Mouse (Mus musculus): ENCODE measurements around the gene Bpifb1.
A peak's percentile ranks its signal among the peaks of the same experiment; 100 is the strongest.
"Not testable (repeated sequence)": the region's sequence is repeated elsewhere in the genome, so short reads cannot be mapped to it uniquely, and the experiment has no call there.

Bpifb1 gene

GRCm38 (mm10) chr2:154190546-154191258, at the start of gene Bpifb1:
Gene Bpifb1 (plus strand): TSS chr2:154190818.
- no peak for DNase-seq

GRCm38 (mm10) chr2:154142580-154142979, 48.0 kb upstream of the Bpifb1 start, which contains the start of gene Bpifa1:
Gene Bpifa1 (plus strand): TSS chr2:154142880.
- DNase-seq: no peak

- no peak for DNase-seq
These were observed 46.9 kb upstream of the Bpifb1 start for GRCm38 (mm10) chr2:154143735-154144134.

GRCm38 (mm10) chr2:154147496-154147895, 43.1 kb upstream of the Bpifb1 start:
- no peak for DNase-seq

DNA sequence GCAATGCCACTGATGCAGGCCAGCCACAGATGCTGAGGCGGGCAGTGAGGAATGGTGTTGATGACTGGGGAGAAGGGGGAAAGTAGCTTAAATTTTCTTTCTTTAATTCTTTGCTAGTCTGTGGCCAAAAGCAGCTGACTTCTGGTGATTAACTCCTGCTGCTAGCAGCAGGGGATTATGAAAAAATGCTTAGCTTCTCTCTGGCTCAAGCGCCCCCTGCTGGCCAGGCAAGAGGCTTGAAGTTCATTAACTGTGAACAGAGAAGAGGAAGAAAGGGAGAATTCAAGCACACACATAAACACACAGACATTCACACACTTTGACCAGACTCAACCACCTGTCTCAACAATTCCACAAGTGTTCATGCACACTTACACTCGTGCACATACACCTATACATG, 32.2 kb upstream of the Bpifb1 start:
- DNase-seq: peak; percentile 13 to 32

GRCm38 (mm10) chr2:154162307-154162706, 28.3 kb upstream of the Bpifb1 start, which contains the start of gene Bpifa5:
Gene Bpifa5 (plus strand): TSS chr2:154162607.
- no peak for DNase-seq

DNA sequence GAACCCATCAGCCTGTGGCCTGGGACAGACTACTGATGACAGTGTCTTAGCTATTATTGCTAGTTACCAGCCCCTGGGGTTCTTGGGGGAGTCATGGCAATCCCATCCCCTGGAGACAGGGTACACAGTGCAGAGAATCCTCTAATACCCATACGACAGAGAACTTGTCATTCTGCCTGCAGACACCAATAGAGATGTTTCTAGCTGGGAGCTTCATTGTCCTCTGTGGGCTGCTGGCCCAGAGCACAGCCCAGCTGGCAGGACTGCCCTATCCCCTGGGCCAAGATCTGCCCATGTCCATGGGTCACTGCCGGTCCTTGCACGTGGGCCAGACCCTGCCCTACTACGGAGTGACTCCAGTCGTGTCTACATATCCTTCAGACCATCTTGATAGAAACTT, 27.3 kb upstream of the Bpifb1 start:
- no peak for DNase-seq

DNA sequence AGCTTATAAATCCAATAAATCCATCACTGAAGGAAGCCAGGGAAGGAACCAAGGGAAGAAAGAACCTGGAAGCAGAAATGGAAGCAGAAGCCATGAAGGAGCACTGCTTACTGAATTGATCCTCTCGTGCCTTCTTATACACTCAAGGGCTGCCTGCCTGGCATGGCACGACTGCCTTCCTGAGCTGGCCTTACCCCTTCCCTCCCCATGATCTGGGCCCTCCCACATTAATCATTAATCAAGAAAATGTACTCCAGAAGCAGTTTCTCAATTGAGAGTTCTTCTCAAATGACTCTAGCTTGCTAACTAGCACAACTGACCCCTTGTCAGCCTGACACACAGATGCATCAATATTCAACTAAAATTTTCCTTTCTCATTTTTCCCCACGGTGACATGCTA, 21.4 kb upstream of the Bpifb1 start:
- DNase-seq: peak in 1 of 2 experiments; percentile 37

DNA sequence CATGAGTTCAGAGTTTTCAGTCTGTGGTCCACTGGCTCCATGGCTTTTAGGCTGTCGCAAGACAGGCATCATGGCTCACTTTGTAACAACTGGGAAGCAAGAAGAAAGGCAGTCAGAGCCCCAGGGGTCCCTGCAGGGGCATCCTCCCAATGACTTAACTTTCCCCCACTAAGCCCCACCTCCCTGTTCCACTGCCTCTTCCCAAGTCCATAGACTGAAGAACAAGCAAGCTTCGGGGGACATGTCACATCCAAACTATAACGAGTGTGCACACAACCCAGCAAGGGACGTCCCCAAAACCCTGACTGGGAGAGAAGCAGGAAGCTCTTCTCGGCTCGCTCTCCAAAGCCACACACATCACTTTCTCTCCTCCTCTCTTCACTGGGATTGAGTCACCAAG, 19.0 kb upstream of the Bpifb1 start:
- DNase-seq: no peak

DNA sequence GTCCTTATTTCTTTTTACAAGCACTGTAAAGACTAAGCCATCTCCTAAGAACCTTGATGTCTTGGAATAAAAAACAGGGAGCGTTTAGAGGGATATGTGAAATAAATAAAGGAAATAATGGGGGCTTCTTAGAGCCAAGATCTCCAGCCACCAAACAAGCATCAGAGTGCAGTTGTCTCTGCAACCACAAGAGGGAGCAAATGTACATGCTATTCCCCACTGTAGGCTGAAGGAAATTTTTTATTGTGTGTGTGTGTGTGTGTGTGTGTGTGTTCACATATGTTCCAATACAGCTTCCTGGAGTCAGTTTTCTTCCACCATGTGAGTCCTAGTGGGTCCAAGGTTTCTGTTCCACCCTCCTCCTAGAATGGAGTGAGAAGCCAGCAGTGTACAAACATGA, 17.3 kb upstream of the Bpifb1 start:
- DNase-seq: peak in 1 of 2 experiments; percentile 45

DNA sequence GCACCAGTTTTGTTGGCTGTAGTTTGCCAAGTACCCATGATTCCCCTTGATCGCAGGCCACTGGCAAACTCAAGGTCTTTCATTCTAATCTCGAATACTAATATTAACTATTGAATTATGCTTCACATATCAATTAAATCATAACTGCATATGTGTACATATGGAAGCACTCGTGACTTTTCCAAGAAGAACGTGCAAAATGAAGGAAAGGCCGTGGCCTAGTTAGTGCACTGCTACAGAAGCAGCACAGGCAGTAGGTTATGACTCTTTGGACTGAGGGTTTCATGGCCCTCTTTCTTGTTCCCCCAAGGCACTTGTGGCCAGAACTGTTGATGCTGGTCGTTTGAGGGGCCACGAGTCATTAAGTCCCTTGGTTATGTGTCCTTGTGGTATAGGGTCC, 8.7 kb upstream of the Bpifb1 start:
- not testable (repeated sequence) for DNase-seq

- DNase-seq: not testable (repeated sequence)
These were observed 7.6 kb upstream of the Bpifb1 start for GRCm38 (mm10) chr2:154183061-154183460.

DNA sequence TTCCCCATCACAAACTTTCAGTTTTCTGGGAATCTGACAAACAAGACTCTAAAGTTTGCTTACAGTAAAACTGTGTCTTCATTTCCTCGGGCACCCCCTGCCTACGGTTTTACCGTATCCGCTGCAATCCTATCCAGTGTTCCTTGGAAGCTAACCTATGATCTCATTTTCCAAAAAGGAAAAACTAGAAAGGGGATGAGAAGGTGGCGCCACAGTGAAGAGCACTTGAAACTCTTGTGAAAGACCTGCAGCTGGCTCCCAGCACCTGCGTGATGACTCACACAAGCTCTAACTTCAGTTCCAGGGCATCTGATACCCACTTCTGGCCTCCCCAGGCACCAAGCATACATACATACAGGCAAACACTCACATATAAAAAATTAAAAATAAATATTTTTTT, 5.3 kb upstream of the Bpifb1 start:
- peak; percentile 65 to 74 for DNase-seq

DNA sequence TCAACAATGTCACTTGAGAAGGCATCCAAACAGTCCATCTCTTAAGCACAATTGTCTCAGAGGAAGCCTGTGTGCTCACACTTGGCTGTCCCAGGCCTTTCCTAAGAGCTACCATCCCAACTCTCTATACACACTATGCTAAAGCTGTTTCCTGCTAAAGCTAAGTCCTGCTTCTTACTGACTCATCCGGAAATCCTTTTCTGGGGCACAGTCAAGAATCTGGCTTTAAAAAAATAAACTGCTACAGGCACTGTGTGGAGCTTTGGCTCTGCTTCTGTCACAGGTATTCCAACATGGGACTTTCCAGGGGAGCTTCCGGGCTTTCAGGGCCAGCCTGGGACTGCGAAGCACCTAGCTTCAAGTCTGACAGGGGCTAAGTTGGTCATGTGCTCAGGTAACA, 4.9 kb upstream of the Bpifb1 start:
- no peak for DNase-seq

GRCm38 (mm10) chr2:154187468-154187867, 3.1 kb upstream of the Bpifb1 start:
- DNase-seq: no peak

DNA sequence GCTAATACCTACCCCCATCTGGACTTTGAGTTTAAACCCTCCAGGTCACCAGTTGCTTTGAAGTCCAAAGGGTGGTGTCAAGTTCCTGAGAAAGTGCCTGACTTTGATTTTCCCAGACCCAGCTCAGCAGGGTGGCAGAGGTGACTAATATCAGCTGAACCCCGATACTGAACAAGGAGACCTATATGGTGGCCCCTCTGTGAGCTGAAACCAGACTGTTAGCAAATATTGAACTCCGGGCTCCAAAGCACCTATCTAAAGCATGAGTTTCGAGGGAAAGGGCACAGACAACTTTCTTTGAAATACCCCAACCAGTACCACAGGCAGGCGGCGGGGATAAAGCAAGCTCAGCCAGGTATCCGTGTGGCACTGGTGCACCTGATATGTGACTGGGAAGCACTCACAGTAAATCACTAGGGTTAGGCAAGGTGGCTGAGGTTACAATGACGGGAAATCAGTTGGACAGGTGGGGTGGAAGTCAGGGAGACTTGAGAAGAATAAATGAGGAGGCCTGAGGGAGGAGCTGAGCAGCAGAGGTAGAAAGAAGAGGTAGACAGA, 662 bp upstream of the Bpifb1 start:
- no peak for DNase-seq

DNA sequence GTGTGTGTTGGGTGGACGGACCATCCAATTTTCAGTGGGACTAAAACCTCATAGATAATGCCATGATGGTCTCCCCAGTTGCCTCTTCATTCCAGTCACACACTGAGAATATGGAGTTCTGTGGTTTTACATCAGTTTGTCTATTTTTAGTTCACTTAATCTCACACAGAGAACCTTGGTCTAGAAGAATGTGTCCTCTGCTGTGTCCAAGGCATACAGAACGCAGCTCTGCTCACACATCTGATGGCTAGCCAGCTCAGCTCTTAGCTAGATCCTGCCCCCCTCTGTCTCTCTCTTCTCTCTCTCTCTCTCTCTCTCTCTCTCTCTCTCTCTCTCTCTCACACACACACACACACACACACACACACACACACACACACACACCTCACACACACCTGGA, 1.5 kb downstream of the Bpifb1 start:
- DNase-seq: no peak

GRCm38 (mm10) chr2:154193071-154193470, 2.5 kb downstream of the Bpifb1 start:
- no peak for DNase-seq

DNA sequence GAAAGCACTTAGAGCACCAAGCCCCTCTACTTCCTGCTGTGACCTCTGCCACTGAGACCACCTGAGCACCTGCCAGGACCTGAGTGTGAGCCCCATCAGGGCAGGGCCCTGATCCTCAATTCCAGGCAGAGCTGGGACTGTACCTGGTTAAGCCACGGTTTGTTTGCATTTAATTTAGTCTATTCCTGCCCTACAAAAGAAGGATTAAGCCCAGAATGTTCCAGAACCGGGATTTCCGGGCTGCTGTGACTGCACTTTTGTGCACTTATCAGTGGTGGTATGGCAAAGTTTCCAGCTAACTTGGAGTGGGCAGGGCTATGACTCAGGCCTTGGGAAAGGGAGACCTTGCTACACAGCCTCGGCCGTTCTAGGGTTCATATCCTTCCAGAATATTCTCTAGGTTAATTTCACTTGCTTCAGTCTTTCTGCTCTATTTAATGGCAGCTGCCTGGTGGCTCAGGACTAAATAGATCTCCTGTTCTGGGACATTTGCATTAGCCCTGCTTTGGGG, 3.4 kb downstream of the Bpifb1 start:
- DNase-seq: peak in 1 of 2 experiments; percentile 30

DNA sequence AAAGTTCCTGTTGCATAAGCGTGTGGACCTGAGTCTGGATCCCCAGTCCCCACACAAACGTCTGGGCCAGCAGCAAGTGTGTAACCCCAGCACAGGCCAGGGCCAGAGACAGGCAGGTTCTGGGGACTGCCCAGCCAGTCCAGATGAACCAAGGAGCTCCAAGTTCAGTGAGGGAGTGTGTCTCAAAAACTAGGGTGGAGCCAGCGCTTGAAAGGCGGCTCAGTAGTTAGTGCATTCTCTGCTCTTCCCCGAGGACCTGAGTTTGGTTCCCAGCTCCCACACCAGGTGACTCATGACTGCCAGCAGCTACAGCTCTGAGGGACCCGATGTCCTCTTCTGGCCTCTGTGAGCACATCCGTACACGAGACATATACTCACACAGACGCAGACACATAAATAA, 6.4 kb downstream of the Bpifb1 start:
- no peak for DNase-seq

DNA sequence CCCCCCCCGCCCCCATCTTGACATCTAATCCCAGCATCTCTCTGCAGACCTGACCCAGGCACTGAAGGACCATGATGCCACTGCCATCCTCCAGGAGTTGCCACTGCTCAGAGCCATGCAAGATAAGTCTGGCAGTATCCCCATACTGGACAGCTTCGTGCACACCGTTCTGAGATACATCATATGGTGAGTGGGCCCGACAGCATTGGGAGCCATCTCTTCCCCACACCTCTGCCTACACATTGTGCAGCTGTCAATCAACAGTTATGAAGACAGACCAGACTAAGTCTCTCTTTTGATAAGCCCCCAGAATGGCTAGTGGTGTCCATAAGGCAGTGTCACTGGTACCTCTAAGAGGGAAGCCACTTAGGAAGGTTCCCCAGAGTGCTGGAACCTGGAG, 14.0 kb downstream of the Bpifb1 start:
- DNase-seq: no peak

GRCm38 (mm10) chr2:154206908-154207307, 16.3 kb downstream of the Bpifb1 start:
- DNase-seq: peak; percentile 51 to 57

- no peak for DNase-seq
These were observed 18.5 kb downstream of the Bpifb1 start for GRCm38 (mm10) chr2:154209112-154209511.

GRCm38 (mm10) chr2:154211121-154211520, 20.5 kb downstream of the Bpifb1 start:
- DNase-seq: no peak
